Mouse (Mus musculus) neural tube, embryonic 13.5 days (tissue): ENCODE measurements around the gene Ass1. TPM values are rescaled to one million over a fixed set of nuclear protein-coding genes. Genes with fewer than 3 reads are reported as not detected.

Experiments used
- ATAC-seq: fragments of 200-750 bp; cut with Nextera tagmentation; 2 replicates; pipeline ENCODE4 v1.8.0; 2017; ENCODE audit warnings: low read depth, mild to moderate bottlenecking, moderate TSS enrichment, moderate library complexity
- H3K27ac ChIP-seq: fragments of 300-500 bp; sonication (generic); replicated peaks from 2 replicates; pipeline ENCODE4 v1.5.1; 2015; ENCODE audit warnings: moderate library complexity, mild to moderate bottlenecking, inconsistent platforms
- H3K27me3 ChIP-seq: fragments of 300-500 bp; sonication (generic); 2 replicates; pipeline ENCODE4 v1.6.1; 2015; ENCODE audit warnings: mild to moderate bottlenecking, inconsistent platforms
- H3K36me3 ChIP-seq: fragments of 300-500 bp; sonication (generic); 2 replicates; pipeline ENCODE4 v1.6.1; 2015; ENCODE audit warnings: mild to moderate bottlenecking, inconsistent platforms
- H3K4me1 ChIP-seq: fragments of 300-500 bp; sonication (generic); replicated peaks from 2 replicates; pipeline ENCODE4 v1.6.1; 2015; ENCODE audit warnings: inconsistent platforms
- H3K4me2 ChIP-seq: fragments of 300-500 bp; sonication (generic); 2 replicates; pipeline ENCODE4 v1.6.1; 2015; ENCODE audit warnings: inconsistent platforms, mild to moderate bottlenecking, moderate library complexity
- H3K4me3 ChIP-seq: fragments of 300-500 bp; sonication (generic); 2 replicates; pipeline ENCODE4 v1.5.1; 2015; ENCODE audit warnings: mild to moderate bottlenecking, inconsistent platforms
- H3K9ac ChIP-seq: fragments of 300-500 bp; sonication (generic); 2 replicates; pipeline ENCODE4 v1.6.1; 2015; ENCODE audit warnings: moderate library complexity, mild to moderate bottlenecking, inconsistent platforms
- H3K9me3 ChIP-seq: fragments of 300-500 bp; sonication (generic); 2 replicates; pipeline ENCODE4 v1.6.1; 2016; ENCODE audit warnings: inconsistent platforms
- WGBS: fragments of 180-500 bp; shearing (Covaris S2); methylation state at CpG from one replicate; pipeline ENCODE4 v1.1.7; 2015; 5-methylcytosine and 5-hydroxymethylcytosine counted together
- polyA plus RNA-seq: library from polyadenylated mRNA; unstranded; fragments of >200 nt; fragmentation: Nextera tagmentation; extraction: Ambion mirVana; gene quantifications from 2 replicates; pipeline ENCODE4 v1.2.1, GENCODE M21; 2015

Ass1 gene
- polyA plus RNA-seq, 1 experiment from 2014 or later, result 12.5 TPM

GRCm38 (mm10) chr2:31448756-31449440 lies 21.1 kb upstream of the Ass1 start:
- Histone ChIP-seq H3K4me2 (no peak overlapping the region), H3K4me1 (peaks cover 34% of the 10 kb centered on the region), H3K9me3 (no peaks in the 10 kb centered on the region), H3K4me3 (no peak overlapping the region), H3K27ac (peak overlapping the region; percentile 61), H3K9ac (peak overlapping the region; percentile 31; the same call in 1 of the 2 replicates), H3K27me3 (peaks cover 21% of the 10 kb centered on the region), H3K36me3 (no peaks in the 10 kb centered on the region)
- peak; percentile 25; the same call in 1 of the 2 replicates for ATAC-seq
- WGBS, result 26% methylated on average over 3 of the region's 3 CpGs

- peaks cover 37% of the 10 kb centered on the region for H3K4me1 ChIP-seq
- H3K36me3 ChIP-seq, result no peaks in the 10 kb centered on the region
- H3K9ac ChIP-seq, result no peak overlapping the region
- peaks cover 23% of the 10 kb centered on the region for H3K27me3 ChIP-seq
- H3K4me3 ChIP-seq, result no peak overlapping the region
- WGBS, result 26% methylated on average over 4 of the region's 4 CpGs
- H3K9me3 ChIP-seq, result no peaks in the 10 kb centered on the region
- peak overlapping the region; percentile 61 for H3K27ac ChIP-seq
- peak; percentile 81 for ATAC-seq
- no peak overlapping the region for H3K4me2 ChIP-seq
These were observed 20.6 kb upstream of the Ass1 start for GRCm38 (mm10) chr2:31449441-31449815.

DNA sequence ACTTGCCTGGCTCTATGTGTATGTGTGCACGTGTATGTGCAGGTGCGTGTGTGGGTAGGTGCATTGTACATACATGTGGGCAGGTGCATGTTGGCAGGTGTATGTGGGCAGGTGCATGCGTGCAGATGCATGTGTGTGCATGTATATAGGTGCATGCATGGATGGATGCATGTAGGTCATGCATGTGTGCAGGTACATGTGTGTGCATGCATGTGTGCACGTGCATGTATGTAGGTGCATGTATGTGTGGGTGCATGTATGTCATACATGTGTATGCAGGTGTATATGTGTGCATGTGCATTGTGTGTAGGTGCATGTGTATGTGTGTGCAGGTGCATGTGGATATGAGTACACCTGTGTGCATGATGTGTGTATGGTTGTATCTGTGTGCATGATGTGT lies 20.1 kb upstream of the Ass1 start:
- H3K4me3 ChIP-seq, result no peak overlapping the region
- 93% methylated on average over 4 of the region's 4 CpGs for WGBS
- peaks cover 23% of the 10 kb centered on the region for H3K27me3 ChIP-seq
- no peak overlapping the region for H3K4me2 ChIP-seq
- H3K36me3 ChIP-seq, result no peaks in the 10 kb centered on the region
- ATAC-seq, result 0 out of 2 replicates have a peak, but pooled peaks have one; percentile 13
- H3K4me1 ChIP-seq, result peaks cover 37% of the 10 kb centered on the region
- no peak overlapping the region for H3K9ac ChIP-seq
- H3K9me3 ChIP-seq, result no peaks in the 10 kb centered on the region
- H3K27ac ChIP-seq, result no peak overlapping the region

- H3K9ac ChIP-seq, result no peak overlapping the region
- H3K27ac ChIP-seq, result no peak overlapping the region
- no peak overlapping the region for H3K4me3 ChIP-seq
- H3K9me3 ChIP-seq, result no peaks in the 10 kb centered on the region
- no peak overlapping the region for H3K4me2 ChIP-seq
- 19% methylated on average over 3 of the region's 3 CpGs for WGBS
- H3K4me1 ChIP-seq, result peaks cover 37% of the 10 kb centered on the region
- peaks cover 27% of the 10 kb centered on the region for H3K27me3 ChIP-seq
- no peaks in the 10 kb centered on the region for H3K36me3 ChIP-seq
- ATAC-seq, result no peak
These were observed 19.3 kb upstream of the Ass1 start for GRCm38 (mm10) chr2:31450661-31451060.

DNA sequence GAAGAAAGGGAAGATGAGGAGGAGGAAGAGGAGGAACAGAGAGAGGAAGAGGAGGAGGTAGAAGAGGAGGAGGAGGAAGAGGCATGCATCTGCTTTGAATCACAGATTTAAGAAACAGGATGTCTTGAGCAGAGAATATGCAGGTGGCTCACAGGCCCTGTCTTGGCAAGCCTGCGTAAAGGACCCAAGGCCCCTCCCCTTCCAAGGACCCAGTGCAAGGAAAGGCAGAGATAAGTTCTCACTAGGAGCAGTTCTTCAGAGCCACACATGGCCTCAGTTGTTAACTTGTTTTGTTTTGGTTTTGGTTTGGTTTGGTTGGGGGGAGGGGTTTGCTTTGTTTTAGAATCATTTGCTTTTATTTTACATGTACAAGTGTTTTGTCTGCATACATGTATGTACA lies 18.5 kb upstream of the Ass1 start:
- no peak for ATAC-seq
- 81% methylated on average over 1 of the region's 1 CpGs for WGBS
- Histone ChIP-seq H3K4me3 (no peak overlapping the region), H3K27ac (no peak overlapping the region), H3K9ac (no peak overlapping the region), H3K36me3 (no peaks in the 10 kb centered on the region), H3K4me2 (no peak overlapping the region), H3K27me3 (peaks cover 32% of the 10 kb centered on the region), H3K9me3 (no peaks in the 10 kb centered on the region), H3K4me1 (peaks cover 37% of the 10 kb centered on the region)

DNA sequence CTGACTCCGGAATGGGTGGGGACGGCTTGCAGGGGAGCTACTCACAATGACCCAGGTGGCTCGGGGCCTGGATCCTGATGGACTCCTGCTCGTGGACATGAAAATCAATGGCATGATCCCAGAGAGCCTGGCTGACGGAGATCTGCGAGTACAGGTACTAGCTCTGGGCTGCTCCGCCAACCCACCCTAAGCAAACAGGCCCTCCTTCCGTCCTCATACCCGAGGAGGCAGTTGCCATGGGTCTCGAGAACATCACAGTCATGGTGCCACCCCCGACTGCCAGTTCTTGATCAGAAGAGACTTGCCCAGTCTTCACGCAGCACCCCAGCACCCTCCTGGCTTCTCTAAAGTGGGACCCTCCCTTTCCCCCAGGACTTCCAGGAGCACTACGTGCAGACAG lies 17.0 kb upstream of the Ass1 start:
- no peak for ATAC-seq
- 78% methylated on average over 13 of the region's 13 CpGs for WGBS
- H3K9ac ChIP-seq, result no peak overlapping the region

GRCm38 (mm10) chr2:31453559-31454177 lies 16.3 kb upstream of the Ass1 start:
- peaks cover 51% of the 10 kb centered on the region for H3K27me3 ChIP-seq
- H3K4me3 ChIP-seq, result no peak overlapping the region
- H3K36me3 ChIP-seq, result no peaks in the 10 kb centered on the region
- H3K9me3 ChIP-seq, result no peaks in the 10 kb centered on the region
- peaks cover 34% of the 10 kb centered on the region for H3K4me1 ChIP-seq
- no peak for ATAC-seq
- H3K27ac ChIP-seq, result no peak overlapping the region
- H3K9ac ChIP-seq, result no peak overlapping the region
- WGBS, result 40% methylated on average over 11 of the region's 11 CpGs
- H3K4me2 ChIP-seq, result no peak overlapping the region

More for the DNA sequence above, 17.0 kb upstream of the Ass1 start:
- H3K4me3 ChIP-seq, result no peak overlapping the region
- no peaks in the 10 kb centered on the region for H3K9me3 ChIP-seq
- H3K27ac ChIP-seq, result no peak overlapping the region
- H3K4me1 ChIP-seq, result peaks cover 37% of the 10 kb centered on the region
- H3K27me3 ChIP-seq, result peaks cover 44% of the 10 kb centered on the region
- H3K4me2 ChIP-seq, result no peak overlapping the region
- no peaks in the 10 kb centered on the region for H3K36me3 ChIP-seq

GRCm38 (mm10) chr2:31454280-31454679 lies 15.7 kb upstream of the Ass1 start:
- no peak for ATAC-seq
- 54% methylated on average over 8 of the region's 8 CpGs for WGBS

DNA sequence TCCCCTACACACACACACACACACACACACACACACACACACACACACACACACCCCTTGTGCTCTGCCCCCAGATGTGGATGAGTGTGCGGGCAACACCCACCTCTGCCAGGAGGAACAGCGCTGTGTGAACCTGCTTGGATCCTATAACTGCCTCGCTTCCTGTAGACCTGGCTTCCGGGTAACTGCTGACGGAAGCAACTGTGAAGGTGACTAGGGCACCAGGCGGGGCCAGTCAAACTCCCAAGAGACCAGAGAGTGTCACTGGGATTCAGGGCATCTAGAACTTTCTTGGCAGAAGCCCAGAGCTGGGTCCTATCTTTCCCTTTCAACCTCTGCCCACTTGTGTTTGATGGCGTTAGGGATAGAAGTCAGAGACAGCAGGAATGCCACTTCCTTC lies 14.6 kb upstream of the Ass1 start:
- 86% methylated on average over 7 of the region's 7 CpGs for WGBS
- peaks cover 25% of the 10 kb centered on the region for H3K4me1 ChIP-seq
- no peak overlapping the region for H3K27ac ChIP-seq
- no peaks in the 10 kb centered on the region for H3K9me3 ChIP-seq
- no peaks in the 10 kb centered on the region for H3K36me3 ChIP-seq
- H3K27me3 ChIP-seq, result peaks cover 67% of the 10 kb centered on the region
- no peak overlapping the region for H3K4me2 ChIP-seq
- no peak overlapping the region for H3K9ac ChIP-seq
- ATAC-seq, result no peak
- H3K4me3 ChIP-seq, result no peak overlapping the region

More at GRCm38 (mm10) chr2:31454280-31454679, 15.7 kb upstream of the Ass1 start:
- Histone ChIP-seq H3K4me3 (no peak overlapping the region), H3K4me1 (peaks cover 27% of the 10 kb centered on the region), H3K9me3 (no peaks in the 10 kb centered on the region), H3K27me3 (peaks cover 57% of the 10 kb centered on the region), H3K36me3 (no peaks in the 10 kb centered on the region), H3K9ac (no peak overlapping the region), H3K27ac (no peak overlapping the region), H3K4me2 (no peak overlapping the region)

DNA sequence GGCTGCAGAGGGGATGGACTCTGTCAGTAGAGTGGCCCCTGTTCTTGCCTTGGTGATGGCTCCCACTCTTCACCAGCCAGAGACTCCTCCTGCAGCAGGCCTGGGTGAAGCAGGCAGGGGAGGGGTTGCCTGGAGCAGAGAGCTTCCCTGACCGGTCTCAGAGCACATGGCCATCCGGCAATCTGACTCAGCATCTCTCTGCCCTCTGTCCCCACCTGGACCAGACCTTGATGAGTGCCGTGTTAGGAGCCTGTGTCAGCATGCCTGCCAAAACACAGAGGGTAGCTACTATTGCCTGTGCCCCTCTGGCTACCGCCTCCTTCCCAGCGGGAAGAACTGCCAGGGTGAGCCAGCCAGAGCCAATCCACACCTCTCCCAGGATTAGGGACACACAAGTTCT lies 11.5 kb upstream of the Ass1 start:
- H3K27me3 ChIP-seq, result peaks cover 79% of the 10 kb centered on the region
- no peak overlapping the region for H3K9ac ChIP-seq

GRCm38 (mm10) chr2:31458989-31459936 lies 10.7 kb upstream of the Ass1 start:
- ATAC-seq, result no peak

More for the DNA sequence above, 11.5 kb upstream of the Ass1 start:
- Histone ChIP-seq H3K4me2 (no peak overlapping the region), H3K36me3 (no peaks in the 10 kb centered on the region), H3K27ac (no peak overlapping the region), H3K4me3 (no peak overlapping the region), H3K4me1 (peaks cover 16% of the 10 kb centered on the region; the same call in 1 of the 2 replicates), H3K9me3 (no peaks in the 10 kb centered on the region)
- WGBS, result 52% methylated on average over 5 of the region's 5 CpGs
- no peak for ATAC-seq

More at GRCm38 (mm10) chr2:31458989-31459936, 10.7 kb upstream of the Ass1 start:
- Histone ChIP-seq H3K36me3 (no peaks in the 10 kb centered on the region), H3K9me3 (no peaks in the 10 kb centered on the region), H3K27me3 (peaks cover 80% of the 10 kb centered on the region), H3K4me1 (peaks cover 9% of the 10 kb centered on the region; the same call in 1 of the 2 replicates), H3K9ac (peak overlapping the region; percentile 62; the same call in 1 of the 2 replicates), H3K4me2 (peak overlapping the region; percentile 61), H3K27ac (no peak overlapping the region), H3K4me3 (peak overlapping the region; percentile 42)
- WGBS, result 41% methylated on average over 16 of the region's 16 CpGs
